Mouse (Mus musculus): ENCODE measurements at regions not wholly inside any gene's neighbourhood (a gene's known extent, or its start where the extent isn't known, plus 50 kb on each side); places are given as distances from the start of the nearest gene placed in this dataset.

DNA sequence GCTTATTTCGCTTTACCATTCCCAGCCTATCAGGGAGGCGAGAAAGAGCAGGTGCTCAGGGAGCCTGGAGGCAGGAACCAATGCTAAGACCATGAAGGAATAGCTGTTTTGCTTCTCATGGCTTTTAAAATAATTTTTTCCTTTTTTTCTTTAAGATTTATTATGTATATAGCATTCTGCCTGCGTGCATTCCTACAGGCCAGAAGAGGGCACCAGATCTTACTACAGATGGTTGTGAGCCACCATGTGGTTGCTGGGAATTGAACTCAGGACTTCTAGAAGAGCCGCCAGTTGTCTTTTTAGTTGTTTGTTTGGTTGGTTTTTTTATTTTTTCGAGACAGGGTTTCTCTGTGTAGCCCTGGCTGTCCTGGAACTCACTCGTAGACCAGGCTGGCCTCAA lies 113.6 kb upstream of the Armc2 start:
- CTCF ChIA-PET = no interaction called here

- CTCF ChIA-PET = no interaction called here
These were observed 113.1 kb upstream of the Armc2 start for GRCm38 (mm10) chr10:42131298-42131697.

DNA sequence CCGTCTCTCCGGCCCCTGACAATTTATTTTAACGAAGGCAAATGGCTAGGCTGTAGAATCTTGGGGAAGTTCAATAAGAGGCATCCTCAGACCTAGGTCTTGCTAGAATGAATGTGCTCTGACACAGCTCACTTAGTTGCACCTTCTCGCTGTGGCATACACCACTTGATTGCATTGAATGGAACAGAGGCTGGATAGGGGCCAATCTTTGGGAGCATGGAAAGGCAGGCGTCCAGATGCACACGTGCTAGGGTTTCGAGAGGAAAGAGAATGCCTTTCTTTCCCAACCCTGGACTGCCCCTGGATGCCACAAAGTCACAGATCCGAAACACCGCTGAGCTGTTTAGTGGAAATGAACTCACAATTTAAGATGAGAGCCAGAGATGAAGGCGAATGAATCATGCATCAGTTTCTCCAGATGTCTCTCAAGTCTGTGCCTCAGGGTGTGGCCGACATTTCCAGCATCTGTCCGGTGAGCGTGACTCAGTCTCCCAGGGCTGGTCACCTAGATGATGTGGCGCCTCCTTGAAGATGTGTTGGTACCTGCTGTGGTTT lies 109.7 kb upstream of the Armc2 start:
- CTCF ChIA-PET = interaction anchor here (1.0 kb wide), 1 partner anchor 19 kb away, joined by 3 read pairs; no protein-coding TSS in a partner anchor

GRCm38 (mm10) chr10:42126816-42127215 lies 108.6 kb upstream of the Armc2 start:
- CTCF ChIA-PET = interaction anchor here (0.7 kb wide), 1 partner anchor 64 kb away, joined by 4 read pairs; no protein-coding TSS in a partner anchor

DNA sequence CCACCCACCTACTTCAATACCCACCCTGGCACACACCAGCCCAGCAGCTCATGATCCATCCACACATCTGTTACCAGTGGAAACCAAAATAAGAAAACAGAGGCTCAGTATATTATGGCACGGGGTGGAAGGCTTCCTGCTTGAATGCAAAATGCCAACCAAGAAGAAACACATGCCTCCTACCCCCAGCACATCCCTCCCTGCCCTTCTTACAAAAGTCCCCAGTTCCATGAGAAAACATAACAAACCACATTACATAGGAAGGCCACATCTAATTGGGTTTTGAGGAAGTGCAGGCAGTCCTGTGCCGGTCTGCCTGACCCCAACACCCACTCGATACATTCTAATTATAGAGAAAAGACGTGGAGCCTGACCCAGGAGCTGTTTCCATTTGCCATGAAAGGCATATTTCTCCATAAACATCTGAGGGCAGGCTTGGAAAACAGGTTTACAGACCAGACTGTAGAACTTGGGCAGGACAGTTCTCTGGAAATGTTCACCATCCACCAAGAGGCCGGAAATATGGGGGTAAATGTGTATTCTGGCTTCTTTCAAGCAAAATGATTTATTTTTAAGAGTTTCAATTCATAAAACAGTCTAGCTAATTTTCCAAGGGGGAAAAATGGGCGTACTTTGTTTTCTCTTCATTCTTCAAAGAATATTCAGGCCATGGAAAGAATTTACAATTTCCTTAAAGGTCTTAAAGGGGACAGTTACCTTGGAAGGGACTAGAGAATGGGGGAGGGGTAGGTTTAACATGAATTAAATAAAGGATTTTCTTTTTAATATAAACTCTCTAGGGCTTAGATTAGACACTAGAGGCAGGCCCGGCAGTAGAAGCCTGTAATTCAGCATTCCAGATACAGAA lies 104.8 kb upstream of the Armc2 start:
- CTCF ChIA-PET = no interaction called here

DNA sequence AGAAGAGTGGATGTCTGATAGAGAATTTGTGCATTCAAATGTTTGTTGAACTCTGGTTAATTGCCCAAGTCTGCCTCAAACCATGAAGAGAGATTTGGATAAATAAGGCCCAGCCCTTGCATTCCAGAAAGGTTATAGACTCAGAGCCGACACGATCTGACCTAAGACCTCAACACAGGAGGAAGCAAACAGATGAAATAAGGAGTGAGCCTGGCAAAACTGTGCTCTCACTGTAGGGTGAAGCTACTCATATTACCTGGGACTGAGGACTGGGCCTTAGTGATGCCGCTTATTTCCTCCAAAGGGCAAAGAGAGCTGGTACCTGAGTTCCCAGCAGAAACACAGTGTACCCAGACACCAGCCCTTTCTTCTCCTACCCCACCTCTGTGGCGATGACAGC lies 103.7 kb upstream of the Armc2 start:
- CTCF ChIA-PET = no interaction called here

- CTCF ChIA-PET = no interaction called here
These were observed 101.1 kb upstream of the Armc2 start for GRCm38 (mm10) chr10:42119326-42119725.

GRCm38 (mm10) chr10:42118361-42119188 lies 100.3 kb upstream of the Armc2 start:
- CTCF ChIA-PET = no interaction called here

- CTCF ChIA-PET = no interaction called here
These were observed 99.3 kb upstream of the Armc2 start for GRCm38 (mm10) chr10:42117523-42117922.

DNA sequence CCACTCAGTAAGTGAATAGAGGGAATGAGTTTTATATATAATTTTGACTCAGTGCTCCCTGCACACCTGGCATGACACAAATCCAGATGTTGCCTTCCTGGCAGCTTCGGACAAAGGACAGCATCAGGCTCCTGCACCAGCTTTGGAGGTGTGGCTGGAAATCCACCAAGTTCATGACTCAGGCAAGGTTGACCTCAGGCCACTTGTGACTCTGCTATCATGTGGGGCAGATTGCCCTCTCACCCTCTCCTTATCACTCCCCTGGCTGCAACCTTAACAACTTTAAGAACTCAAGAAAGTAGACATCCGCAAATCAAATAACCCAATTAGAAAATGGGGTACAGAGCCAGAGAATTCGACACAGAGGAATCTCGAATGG lies 97.7 kb upstream of the Armc2 start:
- CTCF ChIA-PET = no interaction called here

- CTCF ChIA-PET = no interaction called here
These were observed 97.1 kb upstream of the Armc2 start for GRCm38 (mm10) chr10:42115224-42115919.

DNA sequence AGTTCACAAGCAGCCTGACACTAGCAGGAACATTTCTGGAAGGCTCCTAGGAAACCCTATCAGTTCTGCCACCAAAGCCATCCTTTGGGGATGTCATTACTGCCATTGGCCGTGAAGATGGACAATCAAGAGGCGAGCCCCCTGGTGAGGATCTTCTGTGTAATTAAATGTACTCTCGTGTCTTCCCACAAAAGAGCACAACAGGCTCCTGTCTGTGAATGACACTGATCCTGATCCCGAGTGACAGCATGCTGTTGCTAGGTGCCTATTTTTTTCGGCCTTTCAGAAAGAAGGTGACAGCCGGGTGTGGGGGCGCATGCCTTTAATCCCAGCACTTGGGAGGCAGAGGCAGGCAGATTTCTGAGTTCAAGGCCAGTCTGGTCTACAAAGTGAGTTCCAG lies 92.5 kb upstream of the Armc2 start:
- CTCF ChIA-PET = no interaction called here

- CTCF ChIA-PET = interaction anchor here (0.8 kb wide), 1 partner anchor 20 kb away, joined by 3 read pairs; no protein-coding TSS in a partner anchor
These were observed 90.2 kb upstream of the Armc2 start for GRCm38 (mm10) chr10:42108294-42109014.

DNA sequence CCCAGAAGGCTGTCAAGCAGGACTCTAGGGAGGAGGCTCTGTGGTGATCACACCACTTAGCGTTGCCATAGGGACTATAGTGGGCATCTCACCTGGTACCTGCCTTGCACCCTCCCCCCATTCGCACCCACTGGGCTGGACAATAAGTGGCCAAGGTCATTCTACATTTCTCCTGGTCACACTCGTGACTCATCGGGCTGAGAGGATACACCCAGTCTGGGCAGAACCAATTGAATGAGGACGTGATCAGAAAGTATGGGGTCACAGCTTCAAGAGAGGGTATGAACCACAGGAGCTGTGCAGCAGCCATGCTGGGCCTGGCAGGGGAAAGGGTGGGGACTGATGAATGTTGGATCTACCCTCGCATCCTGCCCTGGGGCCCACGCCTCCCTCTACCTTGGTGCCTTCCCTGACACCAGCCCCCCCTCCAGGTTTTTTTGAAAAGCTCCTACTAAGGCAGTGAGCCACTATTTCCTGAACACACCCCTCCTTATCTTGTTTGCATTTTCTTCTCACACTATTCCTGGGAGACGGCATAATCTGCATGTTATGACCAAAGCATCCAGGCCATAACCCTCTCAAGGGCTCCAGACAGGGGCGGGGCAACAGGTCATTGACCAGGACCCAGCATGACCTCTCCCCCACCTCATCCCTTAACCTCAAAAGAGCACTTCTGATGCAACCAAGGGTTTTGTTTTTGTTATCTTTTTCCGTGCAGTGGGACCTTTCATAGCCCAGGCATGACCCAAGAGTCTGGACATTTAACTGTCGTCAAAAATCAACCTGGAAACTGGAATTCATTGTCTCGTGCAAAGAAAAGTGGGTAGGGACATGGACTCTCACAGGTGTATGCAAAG lies 89.4 kb upstream of the Armc2 start:
- CTCF ChIA-PET = no interaction called here

GRCm38 (mm10) chr10:42106611-42107010 lies 88.4 kb upstream of the Armc2 start:
- CTCF ChIA-PET = no interaction called here

- CTCF ChIA-PET = no interaction called here
These were observed 86.8 kb upstream of the Armc2 start for GRCm38 (mm10) chr10:42105083-42105482.

GRCm38 (mm10) chr10:42102320-42102719 lies 84.1 kb upstream of the Armc2 start:
- CTCF ChIA-PET = no interaction called here

GRCm38 (mm10) chr10:42101096-42101495 lies 82.9 kb upstream of the Armc2 start:
- CTCF ChIA-PET = no interaction called here

- CTCF ChIA-PET = no interaction called here
These were observed 78.7 kb upstream of the Armc2 start for GRCm38 (mm10) chr10:42096924-42097323.

DNA sequence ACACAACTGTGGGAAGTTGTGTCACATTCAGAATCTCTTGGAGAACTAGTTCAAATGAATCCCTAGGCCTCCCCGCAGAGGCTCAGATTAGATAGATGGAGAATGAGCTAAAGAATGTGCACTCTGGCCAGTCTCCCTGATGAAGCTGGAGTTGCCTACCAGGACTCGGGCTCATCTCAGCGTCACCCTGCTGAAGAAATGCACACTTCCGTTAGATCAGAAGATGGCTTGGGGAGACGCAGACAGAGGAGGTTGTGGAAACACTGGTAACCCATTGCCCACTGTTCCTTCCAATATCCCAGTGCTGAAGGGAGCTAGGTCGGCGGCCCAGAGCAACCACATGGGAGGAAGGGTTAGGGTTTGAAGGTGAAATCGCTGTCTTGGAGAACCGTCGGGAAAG lies 77.7 kb upstream of the Armc2 start:
- CTCF ChIA-PET = no interaction called here
